Mouse (Mus musculus) frontal cortex, postnatal 10 days (tissue): ENCODE results near the gene Cit.

Experiments
- DNase-seq, 2 experiments: peaks; one replicate each; pipeline ENCODE4 v3.0.0; 2022; ENCODE audit warnings: low spot score in 2 of 2, mixed read lengths in 1 of 2

Cit gene

DNA sequence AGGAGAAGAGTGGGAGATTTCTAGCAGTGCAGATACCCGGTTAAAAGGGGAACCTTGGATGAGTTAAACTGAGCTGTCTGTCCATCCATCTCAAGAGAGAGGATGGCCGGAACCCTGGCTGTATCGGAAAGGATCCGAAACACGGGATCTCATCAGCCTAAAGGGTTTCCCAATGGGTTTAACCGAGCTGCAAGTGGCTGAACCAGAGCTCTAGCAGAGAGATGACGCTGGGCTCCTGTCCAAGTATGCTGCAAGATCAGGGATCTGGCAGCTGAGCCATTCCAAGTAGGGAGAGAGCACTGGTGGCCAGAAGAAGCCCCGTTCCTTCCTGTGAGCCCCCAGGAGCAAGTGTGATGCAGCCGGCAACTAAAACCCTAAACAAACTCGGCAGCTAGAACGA is 64.0 kb downstream of the Cit start:
- no peak for DNase-seq

GRCm38 (mm10) chr5:115910491-115910890 is 65.4 kb downstream of the Cit start:
- DNase-seq, result no peak

- DNase-seq, result no peak
Observed at GRCm38 (mm10) chr5:115915481-115915880, 70.4 kb downstream of the Cit start.

DNA sequence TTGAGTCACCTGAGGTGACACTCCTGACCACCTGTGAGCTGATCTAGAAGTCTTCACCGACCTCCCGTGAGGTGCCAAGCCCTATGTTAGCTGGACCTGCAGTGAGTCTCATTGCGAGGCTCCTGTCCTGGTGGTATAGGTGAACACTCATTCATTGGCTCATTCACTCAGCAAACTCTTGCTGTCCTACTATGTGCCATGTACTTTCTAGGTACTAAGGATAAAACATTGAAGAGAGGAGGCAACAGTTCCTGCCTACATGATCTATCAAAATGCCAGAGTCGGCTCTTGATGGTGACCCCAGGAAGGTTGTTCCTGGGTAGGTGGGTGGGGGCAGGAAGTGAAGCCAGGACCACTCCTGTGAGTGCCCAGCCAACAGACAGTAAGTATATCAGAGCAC is 72.9 kb downstream of the Cit start:
- DNase-seq, result no peak

GRCm38 (mm10) chr5:115918597-115919351 is 73.7 kb downstream of the Cit start:
- no peak for DNase-seq

DNA sequence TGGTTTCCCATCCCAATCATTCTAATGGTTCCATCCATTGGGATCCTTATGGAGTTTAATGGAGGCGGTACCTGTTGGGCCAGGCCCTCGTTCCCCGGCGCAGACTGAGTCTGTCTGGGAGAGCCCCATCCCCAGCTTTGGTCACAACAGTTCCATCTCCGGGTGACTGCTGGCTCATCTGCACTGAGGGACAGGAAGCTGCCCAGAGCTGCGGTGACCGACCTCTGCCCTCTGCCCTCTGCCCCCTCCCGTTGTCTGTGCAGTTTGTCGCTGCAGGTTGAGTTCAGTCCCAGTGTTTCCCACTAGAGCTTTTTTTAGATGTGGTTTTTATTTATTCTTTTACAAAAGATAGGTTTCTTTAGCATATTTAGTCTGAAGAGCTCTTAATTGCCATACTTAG is 76.9 kb downstream of the Cit start:
- no peak for DNase-seq

DNA sequence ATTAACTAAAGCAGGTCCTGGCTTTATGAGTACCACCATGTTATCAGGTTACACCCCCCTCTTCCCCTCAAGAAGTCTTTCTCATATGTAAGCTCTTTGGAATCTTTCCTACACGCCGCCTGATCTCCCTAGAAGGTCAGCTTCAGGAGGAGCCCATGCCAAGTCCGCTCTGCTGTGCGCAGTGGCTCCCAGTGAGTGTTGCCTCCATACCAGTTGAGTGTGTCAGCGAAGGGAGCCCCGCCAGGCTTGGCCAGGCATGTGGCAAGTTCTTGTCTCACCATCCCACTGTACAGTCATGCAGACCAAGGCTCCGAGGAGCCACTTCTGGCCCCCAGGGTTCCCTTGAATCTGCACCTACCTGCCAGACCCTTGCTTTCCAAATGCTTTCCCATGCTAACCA is 79.9 kb downstream of the Cit start:
- no peak for DNase-seq

DNA sequence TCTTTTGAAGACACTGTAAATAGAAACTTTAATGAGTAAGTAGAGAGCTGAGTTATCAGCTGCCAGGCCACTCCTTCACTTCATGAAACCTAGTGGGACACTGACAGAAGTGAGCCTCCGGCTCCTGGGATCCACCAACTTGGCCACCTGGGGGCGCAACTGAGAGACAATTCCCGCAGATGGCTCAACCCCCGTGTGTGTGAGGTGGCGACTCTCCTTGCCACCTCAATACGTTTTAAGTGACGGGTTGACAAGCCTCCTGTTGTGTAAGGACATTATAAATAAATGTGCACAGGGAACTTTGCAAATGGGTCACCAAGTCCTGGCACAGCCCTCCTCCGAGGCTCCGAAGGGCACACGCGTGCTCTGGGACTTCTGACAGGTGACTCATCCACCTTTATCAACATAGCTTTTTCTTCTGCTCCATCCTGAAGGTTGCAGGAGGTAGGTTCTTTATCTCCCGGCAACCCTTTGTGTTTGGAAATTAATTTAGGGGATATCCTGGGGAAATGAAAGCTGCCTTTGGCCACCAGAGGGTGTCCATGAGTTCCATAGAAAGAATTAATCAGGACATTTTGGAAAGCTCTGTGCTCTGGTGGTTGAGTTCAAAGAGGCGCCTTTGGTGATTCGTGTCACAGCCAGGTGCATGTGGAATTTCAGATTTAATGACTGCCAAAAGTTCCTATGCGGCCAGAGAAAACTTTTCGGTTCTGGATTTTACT is 83.9 kb downstream of the Cit start:
- no peak for DNase-seq

- no peak for DNase-seq
Observed at GRCm38 (mm10) chr5:115932325-115932724, 87.2 kb downstream of the Cit start.

GRCm38 (mm10) chr5:115936851-115937250 is 91.8 kb downstream of the Cit start:
- no peak for DNase-seq

GRCm38 (mm10) chr5:115937566-115937965 is 92.5 kb downstream of the Cit start:
- no peak for DNase-seq

- DNase-seq, result no peak
Observed at GRCm38 (mm10) chr5:115938999-115939398, 93.9 kb downstream of the Cit start.

- DNase-seq, result no peak
Observed at GRCm38 (mm10) chr5:115942389-115942788, 97.3 kb downstream of the Cit start.

DNA sequence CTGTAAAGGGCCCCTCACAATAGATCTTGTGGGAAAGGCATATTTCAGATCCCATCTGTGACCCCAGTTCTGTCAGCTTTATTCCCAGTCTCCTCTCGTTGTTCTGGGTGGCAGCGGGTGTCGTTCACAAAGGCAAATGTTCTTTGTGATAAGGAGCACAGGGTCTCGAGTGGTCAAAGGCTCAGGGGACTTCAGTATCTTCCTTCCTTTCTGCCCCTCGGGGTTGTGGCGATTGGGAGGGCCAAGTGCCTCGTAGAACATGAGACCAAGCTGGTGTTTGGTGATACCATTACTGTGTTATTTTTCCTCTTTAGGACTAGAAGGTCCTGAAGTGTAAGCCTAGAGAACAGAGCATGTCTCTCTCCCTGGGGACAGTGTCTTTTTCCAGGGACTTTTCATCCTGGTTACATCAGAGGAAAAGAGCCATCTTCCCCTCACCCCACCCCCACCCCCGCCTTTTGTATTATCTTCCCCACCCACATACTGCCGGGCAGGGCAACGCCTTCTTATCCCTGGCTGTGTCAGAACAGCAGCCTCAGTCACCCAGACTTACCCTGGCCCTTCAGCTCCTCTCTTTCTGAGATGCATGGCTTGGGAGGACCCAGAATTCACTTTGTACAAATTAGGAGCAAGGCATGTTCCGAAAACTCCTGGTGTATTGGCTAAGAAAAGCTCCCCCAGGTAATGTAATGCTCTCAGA is 99.9 kb downstream of the Cit start:
- no peak for DNase-seq

GRCm38 (mm10) chr5:115947622-115948353 is 102.7 kb downstream of the Cit start:
- no peak for DNase-seq

- no peak for DNase-seq
Observed at GRCm38 (mm10) chr5:115950936-115951335, 105.9 kb downstream of the Cit start.

DNA sequence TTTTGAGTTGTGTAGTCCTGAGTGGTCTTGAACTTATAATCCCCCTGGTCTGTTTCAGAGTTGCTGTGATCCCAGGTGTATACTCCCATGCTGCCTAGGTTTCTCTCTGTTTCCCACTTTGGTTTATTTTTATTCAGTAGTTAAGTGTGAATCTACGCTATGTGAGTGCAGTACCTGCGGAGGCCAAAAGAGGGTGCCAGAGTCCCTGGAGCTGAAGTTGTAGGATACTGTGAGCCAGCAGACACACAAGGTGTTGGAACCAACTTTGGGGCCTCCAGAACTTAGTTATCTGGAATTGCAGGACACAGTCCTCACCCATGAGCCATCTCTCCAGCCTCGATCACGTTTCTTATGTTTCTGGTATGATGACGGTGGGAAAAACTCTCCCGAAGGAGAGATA is 108.1 kb downstream of the Cit start:
- no peak for DNase-seq

- no peak for DNase-seq
Observed at GRCm38 (mm10) chr5:115954084-115954483, 109.0 kb downstream of the Cit start.

DNA sequence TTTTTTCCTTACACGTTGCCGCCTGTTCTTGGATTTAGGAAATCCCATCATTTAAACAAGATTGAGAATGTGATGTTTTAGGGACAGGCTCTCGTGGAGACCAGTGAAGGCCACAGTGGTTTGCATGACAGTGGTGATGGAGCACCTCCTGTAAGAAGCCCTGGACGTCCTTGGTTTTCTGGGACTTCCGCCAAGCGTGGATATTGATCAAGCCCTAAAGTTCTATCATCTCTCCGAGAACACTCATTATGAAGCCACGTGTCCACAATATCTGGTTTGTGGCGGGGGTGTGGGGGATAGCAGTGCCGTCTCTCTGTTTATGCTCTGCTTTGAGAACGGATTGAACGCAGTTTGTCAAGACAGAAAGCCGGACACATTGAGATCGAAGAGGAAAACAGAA is 109.5 kb downstream of the Cit start:
- no peak for DNase-seq

GRCm38 (mm10) chr5:115955131-115955530 is 110.1 kb downstream of the Cit start:
- DNase-seq, result no peak

DNA sequence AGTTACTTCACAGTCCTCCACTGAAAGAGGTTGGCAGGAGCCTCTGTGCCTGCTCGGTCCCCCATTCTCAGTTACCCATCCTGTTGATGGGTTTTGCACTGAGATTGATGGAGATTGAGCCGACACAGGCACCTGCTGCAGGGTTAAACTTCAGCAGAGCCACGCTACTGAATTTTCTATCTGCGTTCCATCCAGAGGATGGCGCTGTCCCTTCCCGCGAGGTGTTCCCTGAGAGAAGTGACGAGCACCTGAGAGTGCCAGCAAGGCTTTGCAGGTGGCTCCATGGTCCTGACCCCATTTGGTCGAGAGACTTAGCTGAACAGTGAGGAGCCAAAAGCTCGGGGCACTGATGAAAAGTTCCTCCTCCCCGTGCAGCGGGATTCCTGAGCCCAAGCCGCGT is 111.0 kb downstream of the Cit start:
- DNase-seq, result no peak

DNA sequence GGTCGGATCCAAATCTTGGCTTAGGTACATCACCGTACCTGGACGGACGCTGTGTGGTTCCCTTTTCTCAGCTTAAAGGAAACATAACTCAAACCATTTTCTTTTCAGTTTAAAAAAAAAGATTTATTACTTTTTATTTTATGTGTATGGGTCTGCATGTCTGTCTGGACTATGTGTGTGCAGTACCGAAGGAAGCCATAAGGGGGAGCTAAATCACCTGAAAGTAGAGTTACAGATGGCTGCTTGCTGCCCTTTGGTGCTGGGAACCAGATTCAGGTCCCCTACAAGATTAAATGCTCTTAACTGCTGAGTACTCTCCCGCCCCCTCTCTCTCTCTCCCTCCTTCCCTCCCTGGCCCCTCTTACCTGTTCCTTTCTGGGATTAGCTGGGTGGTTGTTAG is 112.1 kb downstream of the Cit start:
- DNase-seq, result no peak
